Mouse (Mus musculus) erythroid progenitor cell, adult 5-6 weeks (primary cell): Measurements from ENCODE around the gene Spata18. TPM values are rescaled to one million over a fixed set of nuclear protein-coding genes. Genes with fewer than 3 reads are reported as not detected.

ENCODE experiments used
- ATAC-seq: replicated peaks from 2 replicates; pipeline ENCODE4 v1.8.0; 2016; ENCODE audit warnings: moderate number of reproducible peaks, mild to moderate bottlenecking, moderate TSS enrichment, inconsistent platforms; ENCODE audit not compliant: poor library complexity, low FRiP score, severe bottlenecking
- total RNA-seq, 2 experiments: library from RNA; stranded (forward) in 1 of 2; stranded (reverse) in 1 of 2; fragments of 150-400 nt in 1 of 2; fragments of 186-747, 209-891 nt in 1 of 2; gene quantifications; 2 replicates each; pipeline versions ENCODE4 v1.2.3 to v1.2.4; 2015 to 2017; ENCODE audit warnings: low replicate concordance in 2 of 2

The Spata18 gene
- total RNA-seq, 2 experiments from 2014 or later = not detected

- ATAC-seq = no peak
Observed at GRCm38 (mm10) chr5:73650365-73650964, 714 bp upstream of the Spata18 start.

- no peak for ATAC-seq
Observed at GRCm38 (mm10) chr5:73651855-73652201, 649 bp downstream of the Spata18 start.

GRCm38 (mm10) chr5:73666695-73667094 is 15.5 kb downstream of the Spata18 start:
- ATAC-seq = no peak

GRCm38 (mm10) chr5:73667877-73668276 is 16.7 kb downstream of the Spata18 start:
- no peak for ATAC-seq

GRCm38 (mm10) chr5:73669386-73669785 is 18.2 kb downstream of the Spata18 start:
- ATAC-seq = no peak

GRCm38 (mm10) chr5:73675604-73676003 is 24.4 kb downstream of the Spata18 start:
- no peak for ATAC-seq

DNA sequence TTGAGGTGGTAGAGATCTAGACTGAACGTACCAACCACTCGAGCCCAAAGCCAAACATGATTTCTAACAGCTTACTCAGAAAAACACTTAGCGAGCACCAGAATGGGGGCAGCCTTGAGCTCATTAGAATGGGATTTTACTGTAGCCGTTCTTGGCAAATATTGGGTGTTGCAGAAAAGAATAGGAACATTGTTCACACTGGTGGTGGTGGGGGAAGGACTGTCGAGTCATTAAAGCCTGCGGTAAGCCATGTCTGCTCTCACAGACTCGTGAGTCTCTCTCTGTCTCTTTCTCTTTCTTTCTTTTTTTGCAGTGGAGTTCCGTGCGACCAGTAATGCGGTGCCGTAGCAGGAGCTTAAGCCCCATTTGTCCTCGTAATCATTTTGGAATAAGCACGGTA is 25.4 kb downstream of the Spata18 start:
- no peak for ATAC-seq

DNA sequence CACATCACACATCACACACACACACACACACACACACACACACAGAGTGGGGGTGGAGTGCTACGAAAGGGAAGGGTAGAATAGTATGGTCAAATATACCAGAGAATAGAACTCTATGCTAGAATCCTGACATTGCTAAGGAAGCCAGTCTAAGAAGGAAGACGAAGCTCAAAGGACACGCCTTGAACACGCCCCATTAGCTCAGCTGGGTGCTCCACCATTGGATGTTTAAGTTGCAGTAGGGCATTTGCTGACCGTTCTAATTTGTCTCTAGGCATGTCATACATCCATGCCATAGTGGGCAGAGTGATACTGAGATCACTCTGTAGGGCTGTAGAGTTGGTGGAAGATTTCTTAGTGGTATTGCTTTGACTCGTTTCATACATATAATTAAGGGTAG is 32.0 kb downstream of the Spata18 start:
- ATAC-seq = no peak

- no peak for ATAC-seq
Observed at GRCm38 (mm10) chr5:73683706-73684409, 32.7 kb downstream of the Spata18 start.

GRCm38 (mm10) chr5:73686149-73686548 is 35.0 kb downstream of the Spata18 start:
- no peak for ATAC-seq

GRCm38 (mm10) chr5:73688576-73688975 is 37.4 kb downstream of the Spata18 start:
- no peak for ATAC-seq

DNA sequence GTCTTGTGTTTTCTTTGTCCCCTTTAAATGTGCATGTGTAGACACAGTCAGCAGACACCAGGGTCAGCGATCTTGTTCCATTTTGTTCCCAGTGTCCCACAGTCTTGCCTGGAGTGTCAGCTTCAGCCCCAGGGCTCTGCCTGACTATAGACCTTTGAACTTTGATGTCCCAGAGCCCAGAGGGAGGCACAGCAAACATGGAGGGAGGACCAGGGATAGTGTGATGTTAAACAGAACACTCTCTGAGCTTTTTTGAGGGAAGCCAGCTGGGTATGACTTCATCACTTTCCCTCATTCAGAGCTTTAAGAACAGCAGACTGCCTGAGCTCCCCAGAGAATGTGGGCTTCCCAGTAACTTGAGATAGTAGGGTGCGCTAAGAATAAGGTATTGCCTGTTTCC is 39.0 kb downstream of the Spata18 start:
- no peak for ATAC-seq

GRCm38 (mm10) chr5:73691723-73692520 is 40.7 kb downstream of the Spata18 start:
- no peak for ATAC-seq

DNA sequence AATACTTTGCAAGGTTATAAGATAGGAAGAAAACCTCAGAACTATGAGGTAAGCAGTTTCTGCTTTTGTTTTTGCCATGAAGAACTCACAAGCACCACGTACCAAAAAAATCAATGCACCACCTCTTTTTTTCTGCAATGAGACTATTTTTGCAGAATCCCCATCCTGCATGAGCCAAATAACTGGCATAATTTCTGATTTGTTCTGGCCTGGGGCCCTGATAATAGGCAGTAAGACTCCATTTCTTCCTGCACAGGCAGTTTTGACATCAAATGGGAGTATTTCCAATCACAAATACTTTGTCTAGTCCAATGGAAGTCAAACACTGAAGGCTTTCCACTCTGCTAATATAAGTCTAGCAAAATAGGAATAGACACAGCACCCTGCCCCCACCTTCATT is 42.6 kb downstream of the Spata18 start:
- ATAC-seq = no peak

DNA sequence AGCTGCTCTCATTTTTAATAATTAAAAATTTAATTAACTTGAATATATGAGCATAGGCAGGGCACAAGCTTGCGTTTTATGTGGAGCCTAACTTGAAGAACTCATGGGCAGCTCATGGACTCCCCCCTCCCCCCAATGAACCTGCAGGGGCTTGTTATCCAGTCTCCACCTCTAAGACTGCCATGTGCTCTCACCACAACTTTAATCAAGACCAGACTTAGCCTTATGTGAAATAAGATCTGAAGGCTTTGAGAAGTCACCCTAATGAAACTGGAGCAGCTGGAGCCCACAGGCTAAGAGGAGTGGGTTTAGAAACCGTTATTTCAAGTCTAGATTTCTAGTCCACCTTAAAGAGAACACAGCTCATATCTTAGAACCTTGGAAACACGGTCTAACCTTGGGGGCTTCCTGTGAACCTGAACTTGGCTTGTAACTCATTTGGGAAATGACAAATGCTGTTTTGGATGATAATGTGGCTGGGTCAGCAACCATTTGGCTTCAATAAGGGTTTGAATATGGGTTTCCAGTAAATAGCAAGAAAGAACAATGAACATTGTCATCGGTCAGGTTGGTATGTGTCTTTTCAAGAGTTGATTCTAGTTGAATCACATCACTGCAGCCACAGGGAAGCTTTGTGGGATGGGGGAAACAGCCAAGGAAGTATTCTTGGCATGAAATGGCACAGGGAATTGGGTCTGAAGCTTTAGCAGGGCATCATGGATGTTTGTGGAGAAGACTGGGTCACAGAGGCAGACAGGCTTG is 43.3 kb downstream of the Spata18 start:
- no peak for ATAC-seq

DNA sequence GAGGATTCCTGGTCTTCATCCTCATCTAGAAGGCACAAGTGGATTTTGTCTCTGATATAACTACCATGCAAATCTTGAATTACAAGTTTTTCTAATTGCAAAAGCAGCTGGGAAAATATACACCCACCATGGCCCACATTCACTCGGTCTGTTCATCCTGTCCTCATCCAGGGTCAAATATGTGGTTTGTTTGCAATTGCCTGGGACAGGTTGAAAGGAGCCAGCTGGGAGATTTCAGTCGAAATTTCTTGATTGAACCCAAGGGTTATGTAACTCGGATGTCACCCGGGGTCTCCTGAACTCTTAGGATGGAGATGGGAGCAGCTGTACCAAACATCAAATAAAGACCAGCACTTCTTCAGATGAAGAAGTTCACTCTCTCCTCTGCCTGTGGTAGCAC is 46.5 kb downstream of the Spata18 start:
- no peak for ATAC-seq

GRCm38 (mm10) chr5:73701063-73701890 is 50.1 kb downstream of the Spata18 start:
- no peak for ATAC-seq

DNA sequence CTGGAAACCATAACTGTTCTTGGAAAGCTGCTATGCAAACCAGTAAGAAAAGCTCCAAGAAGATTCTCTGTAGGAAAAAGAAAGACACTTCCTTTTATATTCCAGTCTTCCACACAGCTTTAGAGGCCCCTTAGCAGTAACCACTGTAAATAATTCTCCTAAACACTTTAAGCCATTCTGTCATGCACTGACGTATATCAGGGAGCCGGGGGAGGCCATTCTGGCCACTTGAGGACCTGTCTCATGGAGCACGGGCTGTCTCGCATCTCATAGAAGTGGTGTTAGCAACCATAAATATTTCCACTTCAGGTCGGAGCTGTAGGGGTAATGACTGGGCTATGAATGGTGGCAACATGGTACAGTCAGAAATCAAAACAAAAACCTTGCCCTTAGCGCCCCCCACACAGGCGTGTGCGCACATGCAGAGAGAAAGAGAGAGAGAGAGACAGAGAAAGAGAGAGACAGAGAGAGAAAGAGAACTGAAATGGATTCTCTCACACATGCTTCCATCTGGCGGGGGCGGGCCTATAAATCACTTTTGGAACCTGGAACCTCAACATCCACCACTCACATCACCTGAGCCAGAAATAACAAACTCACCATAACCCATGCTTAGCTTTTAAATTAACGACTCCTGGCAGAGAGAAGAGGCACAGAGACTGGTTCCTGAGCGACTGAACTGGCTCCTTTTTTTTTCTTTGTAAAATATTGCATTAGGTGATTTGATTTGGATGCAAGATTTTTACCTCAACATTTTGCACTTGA is 50.9 kb downstream of the Spata18 start:
- ATAC-seq = no peak

DNA sequence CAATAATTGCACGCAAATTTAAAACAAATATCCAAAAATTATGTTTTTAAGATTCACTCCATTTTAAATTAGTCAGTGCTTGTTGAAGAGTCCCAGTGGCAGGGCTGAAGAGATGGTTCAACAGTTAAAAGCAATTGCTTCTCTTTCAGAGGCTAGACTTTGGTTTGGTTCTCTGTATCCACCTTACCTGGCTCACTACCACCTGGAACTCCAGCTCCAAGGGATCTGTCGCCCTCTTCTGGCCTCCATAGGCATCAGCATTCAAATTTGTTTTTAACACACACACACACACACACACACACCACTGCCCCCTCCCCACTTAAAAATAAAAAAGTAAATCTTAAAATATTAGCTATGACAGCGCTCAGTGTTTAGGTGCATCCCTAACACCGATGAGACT is 51.9 kb downstream of the Spata18 start:
- ATAC-seq = no peak
